Mouse (Mus musculus): ENCODE measurements at regions not wholly inside any gene's neighbourhood (a gene's known extent, or its start where the extent isn't known, plus 50 kb on each side); places are given as distances from the start of the nearest gene placed in this dataset.

- H3K9me3 ChIP-seq: no peaks in the 10 kb centered on the region
- H3K4me1 ChIP-seq: peaks cover 7% of the 10 kb centered on the region; the same call in 1 of the 2 replicates
- H3K4me2 ChIP-seq: no peak overlapping the region
- no peaks in the 10 kb centered on the region for H3K36me3 ChIP-seq (replicated peaks)
- no peak for ATAC-seq (replicated peaks)
- no peak overlapping the region for H3K9ac ChIP-seq
- no peak overlapping the region for H3K4me3 ChIP-seq
- no peaks in the 10 kb centered on the region for H3K27me3 ChIP-seq (replicated peaks)
- H3K27ac ChIP-seq: no peak overlapping the region
Observed at GRCm38 (mm10) chr17:72993134-72993533, 75.0 kb downstream of the Lbh start.

GRCm38 (mm10) chr17:72993626-72994025 is 75.5 kb downstream of the Lbh start:
- H3K9me3 ChIP-seq: no peaks in the 10 kb centered on the region
- H3K36me3 ChIP-seq (replicated peaks): no peaks in the 10 kb centered on the region
- ATAC-seq (replicated peaks): no peak
- WGBS: 57% methylated on average over 7 of the region's 7 CpGs
- H3K27me3 ChIP-seq (replicated peaks): no peaks in the 10 kb centered on the region
- no peak overlapping the region for H3K4me2 ChIP-seq
- H3K4me1 ChIP-seq: peaks cover 7% of the 10 kb centered on the region; the same call in 1 of the 2 replicates
- no peak overlapping the region for H3K9ac ChIP-seq
- H3K4me3 ChIP-seq: no peak overlapping the region
- H3K27ac ChIP-seq: no peak overlapping the region

GRCm38 (mm10) chr17:72996539-72996938 is 78.4 kb downstream of the Lbh start:
- 85% methylated on average over 7 of the region's 7 CpGs for WGBS
- ATAC-seq (replicated peaks): no peak
- H3K4me1 ChIP-seq: peaks cover 7% of the 10 kb centered on the region; the same call in 1 of the 2 replicates
- H3K9ac ChIP-seq: no peak overlapping the region
- no peaks in the 10 kb centered on the region for H3K9me3 ChIP-seq
- H3K4me3 ChIP-seq: no peak overlapping the region
- H3K36me3 ChIP-seq (replicated peaks): no peaks in the 10 kb centered on the region
- H3K27me3 ChIP-seq (replicated peaks): no peaks in the 10 kb centered on the region
- no peak overlapping the region for H3K4me2 ChIP-seq
- H3K27ac ChIP-seq: no peak overlapping the region

- no peaks in the 10 kb centered on the region for H3K36me3 ChIP-seq (replicated peaks)
- 15% methylated on average over 5 of the region's 5 CpGs for WGBS
- no peaks in the 10 kb centered on the region for H3K27me3 ChIP-seq (replicated peaks)
- no peak overlapping the region for H3K4me2 ChIP-seq
- no peak overlapping the region for H3K9ac ChIP-seq
- peaks cover 7% of the 10 kb centered on the region; the same call in 1 of the 2 replicates for H3K4me1 ChIP-seq
- no peak overlapping the region for H3K27ac ChIP-seq
- no peaks in the 10 kb centered on the region for H3K9me3 ChIP-seq
- no peak overlapping the region for H3K4me3 ChIP-seq
- peak; percentile 11; the same call in 1 of the 2 replicates for ATAC-seq (replicated peaks)
Observed at GRCm38 (mm10) chr17:72997301-72997921, 79.3 kb downstream of the Lbh start.

- 89% methylated on average over 9 of the region's 9 CpGs for WGBS
Observed at GRCm38 (mm10) chr17:73005100-73005499, 87.0 kb downstream of the Lbh start.

GRCm38 (mm10) chr17:73008901-73009300 is 90.8 kb downstream of the Lbh start:
- Histone ChIP-seq H3K4me1 (no peaks in the 10 kb centered on the region), H3K27ac (no peak overlapping the region), H3K4me3 (no peak overlapping the region), H3K36me3 (replicated peaks) (no peaks in the 10 kb centered on the region), H3K9ac (no peak overlapping the region), H3K4me2 (no peak overlapping the region), H3K27me3 (replicated peaks) (no peaks in the 10 kb centered on the region), H3K9me3 (no peaks in the 10 kb centered on the region)
- whole genome bisulfite sequencing: 60% methylated on average over 4 of the region's 4 CpGs
- no peak for ATAC-seq (replicated peaks)

More at GRCm38 (mm10) chr17:73005100-73005499, 87.0 kb downstream of the Lbh start:
- no peak for ATAC-seq (replicated peaks)
- no peaks in the 10 kb centered on the region for H3K36me3 ChIP-seq (replicated peaks)
- no peaks in the 10 kb centered on the region for H3K27me3 ChIP-seq (replicated peaks)
- no peak overlapping the region for H3K9ac ChIP-seq
- no peak overlapping the region for H3K27ac ChIP-seq
- H3K4me3 ChIP-seq: no peak overlapping the region
- no peaks in the 10 kb centered on the region for H3K9me3 ChIP-seq
- H3K4me2 ChIP-seq: no peak overlapping the region
- H3K4me1 ChIP-seq: no peaks in the 10 kb centered on the region

- H3K4me3 ChIP-seq: no peak overlapping the region
- H3K9ac ChIP-seq: no peak overlapping the region
- ATAC-seq (replicated peaks): no peak
- no peaks in the 10 kb centered on the region for H3K9me3 ChIP-seq
- H3K4me2 ChIP-seq: no peak overlapping the region
- no peaks in the 10 kb centered on the region for H3K4me1 ChIP-seq
- no peaks in the 10 kb centered on the region for H3K36me3 ChIP-seq (replicated peaks)
- 95% methylated on average over 4 of the region's 4 CpGs for WGBS
- H3K27ac ChIP-seq: no peak overlapping the region
- no peaks in the 10 kb centered on the region for H3K27me3 ChIP-seq (replicated peaks)
Observed at GRCm38 (mm10) chr17:73009962-73010361, 91.9 kb downstream of the Lbh start.

- WGBS: 57% methylated on average over 6 of the region's 6 CpGs
- H3K27me3 ChIP-seq (replicated peaks): no peaks in the 10 kb centered on the region
- H3K9me3 ChIP-seq: no peaks in the 10 kb centered on the region
- H3K4me2 ChIP-seq: no peak overlapping the region
- ATAC-seq (replicated peaks): no peak
- H3K36me3 ChIP-seq (replicated peaks): no peaks in the 10 kb centered on the region
- H3K27ac ChIP-seq: no peak overlapping the region
- H3K9ac ChIP-seq: no peak overlapping the region
- H3K4me1 ChIP-seq: no peaks in the 10 kb centered on the region
- no peak overlapping the region for H3K4me3 ChIP-seq
Observed at GRCm38 (mm10) chr17:73012356-73012755, 94.3 kb downstream of the Lbh start.

GRCm38 (mm10) chr17:73012954-73013353 is 94.8 kb upstream of the Lclat1 start:
- no peaks in the 10 kb centered on the region for H3K36me3 ChIP-seq (replicated peaks)
- 65% methylated on average over 5 of the region's 5 CpGs for WGBS
- H3K4me1 ChIP-seq: no peaks in the 10 kb centered on the region
- no peaks in the 10 kb centered on the region for H3K9me3 ChIP-seq
- H3K27ac ChIP-seq: no peak overlapping the region
- H3K4me3 ChIP-seq: no peak overlapping the region
- no peaks in the 10 kb centered on the region for H3K27me3 ChIP-seq (replicated peaks)
- ATAC-seq (replicated peaks): no peak
- no peak overlapping the region for H3K9ac ChIP-seq
- no peak overlapping the region for H3K4me2 ChIP-seq

GRCm38 (mm10) chr17:73014090-73014853 is 93.5 kb upstream of the Lclat1 start:
- WGBS: 56% methylated on average over 9 of the region's 9 CpGs
- Histone ChIP-seq H3K9me3 (no peaks in the 10 kb centered on the region), H3K36me3 (replicated peaks) (no peaks in the 10 kb centered on the region), H3K9ac (no peak overlapping the region), H3K27me3 (replicated peaks) (no peaks in the 10 kb centered on the region), H3K4me3 (no peak overlapping the region), H3K27ac (no peak overlapping the region), H3K4me2 (no peak overlapping the region), H3K4me1 (no peaks in the 10 kb centered on the region)
- ATAC-seq (replicated peaks): no peak

GRCm38 (mm10) chr17:73017173-73017572 is 90.6 kb upstream of the Lclat1 start:
- no peak overlapping the region for H3K4me3 ChIP-seq
- H3K27ac ChIP-seq: no peak overlapping the region
- ATAC-seq (replicated peaks): no peak
- H3K27me3 ChIP-seq (replicated peaks): no peaks in the 10 kb centered on the region
- 91% methylated on average over 5 of the region's 5 CpGs for WGBS
- H3K4me2 ChIP-seq: no peak overlapping the region
- H3K36me3 ChIP-seq (replicated peaks): no peaks in the 10 kb centered on the region
- H3K9me3 ChIP-seq: no peaks in the 10 kb centered on the region
- no peaks in the 10 kb centered on the region for H3K4me1 ChIP-seq
- no peak overlapping the region for H3K9ac ChIP-seq

GRCm38 (mm10) chr17:73022630-73023051 is 85.1 kb upstream of the Lclat1 start:
- Histone ChIP-seq H3K4me3 (no peak overlapping the region), H3K4me1 (no peaks in the 10 kb centered on the region), H3K27ac (no peak overlapping the region), H3K27me3 (replicated peaks) (no peaks in the 10 kb centered on the region), H3K9ac (no peak overlapping the region), H3K4me2 (no peak overlapping the region), H3K9me3 (no peaks in the 10 kb centered on the region), H3K36me3 (replicated peaks) (no peaks in the 10 kb centered on the region)
- WGBS: 67% methylated on average over 8 of the region's 8 CpGs
- ATAC-seq (replicated peaks): no peak

Measured in midbrain, embryonic 15.5 days (tissue).